Mouse (Mus musculus) ES-Bruce4 (cell line): ENCODE measurements around the gene Clca3b. TPM values are rescaled to one million over a fixed set of nuclear protein-coding genes. Genes with fewer than 3 reads are reported as not detected.
"Not testable (repeated sequence)": the region's sequence is repeated elsewhere in the genome, so short reads cannot be mapped to it uniquely, and the experiment has no call there.

Experiments used
- H3K27ac ChIP-seq: 2 replicates; pipeline ENCODE4 v1.5.1; 2012; ENCODE audit warnings: low read length, inconsistent platforms; ENCODE audit not compliant: insufficient read depth
- H3K27me3 ChIP-seq: 2 replicates; pipeline ENCODE4 v1.6.1; 2012; ENCODE audit warnings: mild to moderate bottlenecking, low read length, inconsistent platforms; ENCODE audit not compliant: control insufficient read depth, poor library complexity, insufficient read depth, severe bottlenecking
- H3K36me3 ChIP-seq: 2 replicates; pipeline ENCODE4 v1.6.1; 2012; ENCODE audit warnings: inconsistent platforms, mild to moderate bottlenecking, low read length, moderate library complexity; ENCODE audit not compliant: control insufficient read depth, poor library complexity, insufficient read depth, severe bottlenecking
- H3K4me1 ChIP-seq: one replicate; pipeline ENCODE4 v1.8.1; 2011; ENCODE audit warnings: low read length; ENCODE audit not compliant: control insufficient read depth, insufficient read depth
- H3K4me3 ChIP-seq: 2 replicates; pipeline ENCODE4 v1.5.1; 2011; ENCODE audit warnings: low read depth, mild to moderate bottlenecking, low read length
- H3K9ac ChIP-seq: 2 replicates; pipeline ENCODE4 v1.6.1; 2012; ENCODE audit warnings: low read depth, mild to moderate bottlenecking, inconsistent platforms; ENCODE audit not compliant: poor library complexity, severe bottlenecking
- H3K9me3 ChIP-seq: replicated peaks from 2 replicates; pipeline ENCODE4 v1.6.1; 2012; ENCODE audit warnings: mild to moderate bottlenecking, low read length, inconsistent platforms; ENCODE audit not compliant: control insufficient read depth, poor library complexity, insufficient read depth, severe bottlenecking
- CTCF ChIP-seq: IDR thresholded peaks from one replicate; pipeline ENCODE4 v1.8.1; 2011; ENCODE audit warnings: low read depth, low read length
- EP300 ChIP-seq: IDR thresholded peaks from 2 replicates; pipeline ENCODE4 v1.6.1; 2011; ENCODE audit warnings: low read depth, low read length; ENCODE audit not compliant: insufficient read depth
- POLR2A ChIP-seq: IDR thresholded peaks from one replicate; pipeline ENCODE4 v1.8.1; 2011; ENCODE audit warnings: low read length; ENCODE audit not compliant: insufficient read depth
- polyA plus RNA-seq: library from polyadenylated mRNA; stranded (reverse); fragments of >200 nt; gene quantifications from 2 replicates; pipeline ENCODE4 v1.2.4, GENCODE M21; 2011; ENCODE audit warnings: low read depth; ENCODE audit not compliant: missing spikeins, insufficient read depth, insufficient read length

Gene Clca3b
- polyA plus RNA-seq, 1 experiment, result 0.70 TPM

DNA sequence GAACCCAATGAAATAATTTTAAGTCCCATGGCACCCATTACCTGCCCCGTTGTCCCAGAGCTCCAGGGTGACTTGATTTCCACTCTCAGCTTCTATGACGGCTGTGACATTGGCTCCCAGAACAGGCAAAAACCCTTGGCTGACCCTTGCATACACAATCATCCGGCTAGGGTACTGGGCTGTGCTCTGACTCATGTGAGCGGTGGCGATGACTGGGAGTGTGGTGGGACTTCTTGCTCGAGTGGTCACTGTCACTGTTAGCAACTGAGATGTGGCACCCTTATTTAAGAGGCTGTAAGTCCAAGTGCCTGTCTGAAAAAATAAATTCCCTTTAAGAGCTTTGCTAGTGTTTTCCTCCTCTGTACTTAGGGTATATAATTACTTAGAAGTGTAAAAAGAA, 21.9 kb downstream of the Clca3b start:
- no peaks in the 10 kb centered on the region for H3K27me3 ChIP-seq
- H3K9ac ChIP-seq, result no peak overlapping the region
- H3K36me3 ChIP-seq, result no peaks in the 10 kb centered on the region
- H3K27ac ChIP-seq, result no peak overlapping the region
- H3K9me3 ChIP-seq, result no peaks in the 10 kb centered on the region
- H3K4me3 ChIP-seq, result no peak overlapping the region
- no peak for TF ChIP-seq CTCF
- TF ChIP-seq POLR2A, result no peak
- TF ChIP-seq EP300, result no peak
- H3K4me1 ChIP-seq, result no peaks in the 10 kb centered on the region

- Histone ChIP-seq H3K4me1 (no peaks in the 10 kb centered on the region), H3K9ac (no peak overlapping the region), H3K27ac (no peak overlapping the region), H3K27me3 (no peaks in the 10 kb centered on the region), H3K4me3 (no peak overlapping the region), H3K9me3 (no peaks in the 10 kb centered on the region), H3K36me3 (no peaks in the 10 kb centered on the region)
- TF ChIP-seq CTCF, result peak; percentile 77
- no peak for TF ChIP-seq POLR2A
These were observed 24.0 kb downstream of the Clca3b start for GRCm38 (mm10) chr3:144825151-144825550.

DNA sequence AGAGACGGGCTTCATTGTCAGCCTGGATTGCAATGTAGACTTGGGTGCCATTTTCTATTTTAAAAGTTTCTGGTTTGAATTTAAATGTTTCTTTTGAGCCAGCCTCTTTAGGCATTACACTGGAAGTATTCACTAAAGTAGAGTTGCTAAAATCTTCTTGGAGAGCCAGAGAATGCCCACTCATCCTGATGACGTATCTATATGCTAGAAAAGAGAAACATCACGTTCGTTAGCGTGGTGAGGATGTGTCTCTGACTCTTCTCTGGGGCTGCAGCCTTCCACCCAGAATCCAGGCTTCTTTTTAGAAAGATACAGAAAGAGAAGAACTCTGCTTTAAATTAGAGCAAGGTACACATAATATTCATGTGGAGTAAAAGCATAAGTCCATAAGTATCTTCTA, 25.8 kb downstream of the Clca3b start:
- H3K4me1 ChIP-seq, result no peaks in the 10 kb centered on the region
- TF ChIP-seq POLR2A (no peak), EP300 (no peak), CTCF (no peak)
- no peaks in the 10 kb centered on the region for H3K27me3 ChIP-seq
- no peak overlapping the region for H3K9ac ChIP-seq
- H3K36me3 ChIP-seq, result no peaks in the 10 kb centered on the region
- no peak overlapping the region for H3K4me3 ChIP-seq
- H3K9me3 ChIP-seq, result no peaks in the 10 kb centered on the region
- no peak overlapping the region for H3K27ac ChIP-seq

DNA sequence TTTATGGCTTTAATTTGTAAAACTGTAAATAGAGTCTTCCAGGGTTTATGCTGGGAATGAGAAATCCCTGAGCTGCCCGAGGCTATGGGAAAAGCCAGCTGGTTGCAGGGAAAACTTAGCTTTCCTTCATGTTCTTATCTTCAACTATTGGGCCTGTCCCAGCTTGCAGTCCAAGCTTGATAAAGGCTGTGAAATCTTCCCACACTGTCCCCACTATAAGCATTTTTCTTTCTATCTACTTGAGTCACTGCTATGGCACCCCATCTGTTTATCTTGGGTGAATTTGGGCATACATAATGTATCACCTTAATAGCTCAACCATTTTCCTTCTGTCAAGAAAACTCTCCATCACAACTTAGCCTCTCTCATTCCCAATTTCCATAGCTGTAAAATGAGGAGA, 28.5 kb downstream of the Clca3b start:
- TF ChIP-seq POLR2A, result no peak
- no peak for TF ChIP-seq CTCF
- TF ChIP-seq EP300, result no peak
- H3K27me3 ChIP-seq, result no peaks in the 10 kb centered on the region
- no peak overlapping the region for H3K4me3 ChIP-seq
- H3K36me3 ChIP-seq, result no peaks in the 10 kb centered on the region
- no peaks in the 10 kb centered on the region for H3K9me3 ChIP-seq
- no peak overlapping the region for H3K9ac ChIP-seq
- no peak overlapping the region for H3K27ac ChIP-seq
- H3K4me1 ChIP-seq, result no peaks in the 10 kb centered on the region

DNA sequence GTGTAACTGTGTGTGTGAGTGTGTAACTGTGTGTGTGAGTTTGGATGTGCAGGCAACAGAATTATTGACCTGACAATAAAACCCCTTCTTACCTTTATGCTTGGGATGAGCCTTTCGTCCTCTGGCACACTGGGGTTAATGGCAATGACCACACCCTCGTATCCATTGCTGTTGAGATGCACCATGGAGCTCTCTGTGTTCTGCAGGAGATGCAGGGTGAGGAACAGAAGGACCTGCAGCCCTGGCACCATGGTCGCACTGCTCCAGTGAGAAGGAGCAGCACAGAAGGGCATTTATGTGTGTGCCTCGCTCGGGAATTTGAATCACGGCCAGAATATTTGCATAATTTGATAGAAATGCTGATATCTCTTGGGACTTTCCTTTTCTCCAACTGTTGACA, 29.9 kb downstream of the Clca3b start, which contains the start of gene Clca3a2:
Gene Clca3a2, minus strand, starts transcription at position 276 of the 400 bp plus-strand sequence.
- H3K27me3 ChIP-seq, H3K9ac ChIP-seq, H3K27ac ChIP-seq: not testable (repeated sequence)

DNA sequence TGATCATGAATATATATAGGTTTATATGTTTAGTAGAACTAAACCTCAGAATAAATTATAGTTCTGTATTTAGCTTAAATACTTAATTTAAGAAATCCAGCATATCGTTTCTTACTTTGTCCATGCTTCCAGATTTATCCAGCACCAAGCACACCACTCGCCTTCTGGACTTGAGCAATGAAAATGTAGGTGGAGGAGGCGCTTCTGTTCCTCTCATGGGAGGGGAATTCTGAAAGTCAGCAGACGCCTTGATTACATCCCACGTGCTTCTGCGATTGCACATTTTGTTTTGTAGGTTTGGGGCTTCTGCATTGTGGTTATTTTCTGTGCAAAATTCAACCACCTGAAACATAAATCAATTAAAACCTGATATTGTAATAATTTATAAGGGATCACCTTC, 35.8 kb downstream of the Clca3b start:
- not testable (repeated sequence) for H3K27me3 ChIP-seq, H3K9ac ChIP-seq, H3K4me1 ChIP-seq, H3K9me3 ChIP-seq, H3K27ac ChIP-seq, H3K4me3 ChIP-seq, H3K36me3 ChIP-seq

More for the DNA sequence above, 29.9 kb downstream of the Clca3b start, which contains the start of gene Clca3a2:
- H3K36me3 ChIP-seq, H3K4me3 ChIP-seq, H3K4me1 ChIP-seq, H3K9me3 ChIP-seq: not testable (repeated sequence)

- H3K36me3 ChIP-seq, result no peaks in the 10 kb centered on the region
- no peaks in the 10 kb centered on the region for H3K27me3 ChIP-seq
- no peak overlapping the region for H3K27ac ChIP-seq
- no peak overlapping the region for H3K9ac ChIP-seq
- H3K4me1 ChIP-seq, result no peaks in the 10 kb centered on the region
- no peak for TF ChIP-seq EP300
- TF ChIP-seq CTCF, result peak; percentile 74
- TF ChIP-seq POLR2A, result no peak
- H3K9me3 ChIP-seq, result no peaks in the 10 kb centered on the region
- H3K4me3 ChIP-seq, result no peak overlapping the region
These were observed 37.3 kb downstream of the Clca3b start for GRCm38 (mm10) chr3:144811821-144812220.

GRCm38 (mm10) chr3:144808153-144808925, 40.8 kb downstream of the Clca3b start:
- H3K36me3 ChIP-seq, H3K9ac ChIP-seq, H3K9me3 ChIP-seq, H3K4me3 ChIP-seq, H3K4me1 ChIP-seq, H3K27ac ChIP-seq, H3K27me3 ChIP-seq: not testable (repeated sequence)

GRCm38 (mm10) chr3:144806626-144807025, 42.5 kb downstream of the Clca3b start:
- not testable (repeated sequence) for H3K4me3 ChIP-seq, H3K4me1 ChIP-seq, H3K27me3 ChIP-seq, H3K9ac ChIP-seq, H3K36me3 ChIP-seq, H3K9me3 ChIP-seq, H3K27ac ChIP-seq
